Mouse (Mus musculus) hindbrain, embryonic 12.5 days (tissue): ENCODE results near the gene Dlgap4. TPM values are rescaled to one million over a fixed set of nuclear protein-coding genes. Genes with fewer than 3 reads are reported as not detected.

Source experiments
- ATAC-seq: fragments of 200-750 bp; cut with Nextera tagmentation; 2 replicates; pipeline ENCODE4 v1.8.0; 2017; ENCODE audit warnings: moderate TSS enrichment; ENCODE audit not compliant: low FRiP score
- H3K27ac ChIP-seq: fragments of 300-500 bp; sonication (generic); 2 replicates; pipeline ENCODE4 v1.5.1; 2016; ENCODE audit warnings: mild to moderate bottlenecking
- H3K27me3 ChIP-seq: fragments of 300-500 bp; sonication (generic); 2 replicates; pipeline ENCODE4 v1.6.1; 2016; ENCODE audit warnings: mild to moderate bottlenecking
- H3K36me3 ChIP-seq: fragments of 300-500 bp; sonication (generic); 2 replicates; pipeline ENCODE4 v1.6.1; 2016; ENCODE audit warnings: mild to moderate bottlenecking
- H3K4me1 ChIP-seq: fragments of 300-500 bp; sonication (generic); 2 replicates; pipeline ENCODE4 v1.6.1; 2016
- H3K4me2 ChIP-seq: fragments of 300-500 bp; sonication (generic); replicated peaks from 2 replicates; pipeline ENCODE4 v1.6.1; 2016; ENCODE audit warnings: mild to moderate bottlenecking
- H3K4me3 ChIP-seq: fragments of 300-500 bp; sonication (generic); 2 replicates; pipeline ENCODE4 v1.5.1; 2016; ENCODE audit warnings: mild to moderate bottlenecking
- H3K9ac ChIP-seq: fragments of 300-500 bp; sonication (generic); 2 replicates; pipeline ENCODE4 v1.6.1; 2016; ENCODE audit warnings: mild to moderate bottlenecking, moderate library complexity
- H3K9me3 ChIP-seq: fragments of 300-500 bp; sonication (generic); replicated peaks from 2 replicates; pipeline ENCODE4 v1.6.1; 2016; ENCODE audit warnings: mild to moderate bottlenecking
- WGBS: fragments of 180-500 bp; shearing (Covaris S2); methylation state at CpG from one replicate; pipeline ENCODE4 v1.1.7; 2016; 5-methylcytosine and 5-hydroxymethylcytosine counted together
- polyA plus RNA-seq: library from polyadenylated mRNA; unstranded; fragments of >200 nt; fragmentation: Nextera tagmentation; extraction: Ambion mirVana; gene quantifications from 2 replicates; pipeline ENCODE4 v1.2.1, GENCODE M21; 2016

Dlgap4 gene
- polyA plus RNA-seq, 1 experiment from 2014 or later: 202 TPM

DNA sequence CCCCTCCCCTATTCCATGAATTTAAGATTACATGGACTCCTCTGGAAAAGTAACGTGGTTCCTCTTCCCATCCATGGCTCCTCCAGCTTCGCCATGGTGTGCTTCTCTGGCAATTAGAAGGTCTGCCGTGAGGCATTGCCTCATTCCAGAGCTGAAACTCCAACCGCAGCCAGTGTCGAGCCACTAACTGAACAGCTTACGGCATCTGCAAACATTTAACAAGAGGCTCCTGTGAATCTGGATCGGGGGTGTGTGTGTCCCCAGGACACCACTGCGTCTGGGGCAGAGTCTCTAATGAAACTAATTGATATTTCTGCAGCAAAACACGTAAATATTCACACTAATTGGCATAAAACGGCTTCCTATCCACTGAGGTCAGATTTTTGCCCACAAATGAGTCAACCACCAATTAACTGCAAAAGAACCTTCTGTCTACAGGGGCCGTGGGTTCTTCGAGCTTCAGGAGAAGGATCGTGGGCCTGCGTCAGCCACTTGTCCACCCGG is 18.5 kb upstream of the Dlgap4 start:
- 72% methylated on average over 15 of the region's 15 CpGs for WGBS
- no peaks in the 10 kb centered on the region for H3K4me1 ChIP-seq

DNA sequence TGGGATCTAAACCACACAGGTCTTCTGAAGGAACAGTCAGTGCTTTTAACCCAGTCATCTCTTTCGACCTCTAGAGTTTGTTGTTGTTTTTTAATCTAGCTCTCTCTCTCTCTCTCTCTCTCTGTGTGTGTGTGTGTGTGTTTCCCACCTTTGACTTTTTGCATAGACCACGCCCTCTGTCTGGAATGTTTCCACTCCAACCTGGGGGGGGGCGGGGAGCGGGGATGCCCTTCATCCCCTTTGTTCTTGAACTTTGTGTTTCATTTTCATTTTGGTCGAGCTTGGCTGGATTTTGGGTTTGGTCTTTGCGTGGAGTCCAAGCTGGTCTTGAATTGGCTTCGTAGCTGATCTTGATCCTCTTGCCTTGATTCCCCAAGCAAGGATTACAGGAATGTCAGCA is 10.9 kb upstream of the Dlgap4 start:
- no peak for ATAC-seq

More for the DNA sequence above, 18.5 kb upstream of the Dlgap4 start:
- H3K9me3 ChIP-seq: 0 out of 2 replicates have a peak, but pooled peaks cover under 1% of the 10 kb centered on the region
- H3K4me3 ChIP-seq: no peak overlapping the region
- H3K36me3 ChIP-seq: no peaks in the 10 kb centered on the region
- no peak for ATAC-seq
- H3K9ac ChIP-seq: no peak overlapping the region
- H3K4me2 ChIP-seq: no peak overlapping the region
- no peaks in the 10 kb centered on the region for H3K27me3 ChIP-seq
- no peak overlapping the region for H3K27ac ChIP-seq

DNA sequence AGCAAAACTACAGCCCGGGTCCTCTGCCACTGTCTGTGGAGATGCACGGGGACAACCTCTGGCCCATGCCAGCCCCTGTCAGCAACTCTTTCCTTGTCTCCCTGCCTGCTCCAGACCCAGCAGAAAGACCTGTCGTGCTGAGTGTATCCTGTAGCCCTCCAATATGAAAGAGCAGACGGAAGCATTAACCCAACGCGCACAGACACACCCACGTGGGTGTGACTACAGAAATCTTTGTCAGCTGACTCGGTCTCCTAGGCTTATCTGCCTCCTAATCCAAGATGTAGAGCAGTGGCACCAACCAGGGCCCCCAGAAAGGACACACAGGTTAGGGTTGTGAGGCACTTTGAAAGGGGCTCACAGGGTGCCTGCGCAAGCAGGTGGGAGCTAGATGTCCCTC is 9.8 kb upstream of the Dlgap4 start:
- no peaks in the 10 kb centered on the region for H3K9me3 ChIP-seq
- 84% methylated on average over 9 of the region's 9 CpGs for WGBS
- H3K4me2 ChIP-seq: no peak overlapping the region
- H3K9ac ChIP-seq: no peak overlapping the region
- no peak overlapping the region for H3K27ac ChIP-seq
- H3K4me3 ChIP-seq: no peak overlapping the region
- H3K36me3 ChIP-seq: no peaks in the 10 kb centered on the region
- H3K4me1 ChIP-seq: no peaks in the 10 kb centered on the region
- no peaks in the 10 kb centered on the region for H3K27me3 ChIP-seq
- no peak for ATAC-seq

More for the DNA sequence above, 10.9 kb upstream of the Dlgap4 start:
- no peak overlapping the region for H3K4me2 ChIP-seq
- no peak overlapping the region for H3K4me3 ChIP-seq
- no peaks in the 10 kb centered on the region for H3K27me3 ChIP-seq
- no peaks in the 10 kb centered on the region for H3K9me3 ChIP-seq
- 82% methylated on average over 7 of the region's 7 CpGs for WGBS
- H3K4me1 ChIP-seq: no peaks in the 10 kb centered on the region
- H3K27ac ChIP-seq: no peak overlapping the region
- H3K9ac ChIP-seq: no peak overlapping the region
- H3K36me3 ChIP-seq: no peaks in the 10 kb centered on the region

DNA sequence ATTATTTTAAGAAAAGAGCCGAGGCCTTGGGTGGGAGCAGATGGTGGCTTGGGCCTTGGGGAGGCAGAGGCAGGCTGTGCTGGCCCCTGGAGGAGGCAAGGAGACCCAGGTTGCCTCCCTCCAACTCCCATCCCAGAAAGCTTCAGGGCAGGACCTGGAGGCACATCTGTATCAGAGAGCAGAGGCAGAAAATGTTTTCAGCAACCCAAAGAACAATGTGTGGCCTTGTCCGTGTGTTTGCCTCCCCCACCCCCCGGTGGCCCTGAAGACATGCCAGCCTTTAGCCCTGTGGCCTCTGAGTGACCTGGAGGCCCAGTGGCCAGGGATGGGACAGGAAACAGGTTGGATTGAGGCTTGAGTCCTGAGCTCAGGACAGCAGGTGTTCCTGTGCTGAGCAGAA is 8.4 kb upstream of the Dlgap4 start:
- Histone ChIP-seq H3K9ac (no peak overlapping the region), H3K4me1 (no peaks in the 10 kb centered on the region), H3K4me2 (no peak overlapping the region), H3K27ac (no peak overlapping the region), H3K4me3 (no peak overlapping the region), H3K9me3 (no peaks in the 10 kb centered on the region), H3K27me3 (peaks cover 3% of the 10 kb centered on the region), H3K36me3 (no peaks in the 10 kb centered on the region)
- 57% methylated on average over 3 of the region's 3 CpGs for WGBS
- ATAC-seq: no peak

DNA sequence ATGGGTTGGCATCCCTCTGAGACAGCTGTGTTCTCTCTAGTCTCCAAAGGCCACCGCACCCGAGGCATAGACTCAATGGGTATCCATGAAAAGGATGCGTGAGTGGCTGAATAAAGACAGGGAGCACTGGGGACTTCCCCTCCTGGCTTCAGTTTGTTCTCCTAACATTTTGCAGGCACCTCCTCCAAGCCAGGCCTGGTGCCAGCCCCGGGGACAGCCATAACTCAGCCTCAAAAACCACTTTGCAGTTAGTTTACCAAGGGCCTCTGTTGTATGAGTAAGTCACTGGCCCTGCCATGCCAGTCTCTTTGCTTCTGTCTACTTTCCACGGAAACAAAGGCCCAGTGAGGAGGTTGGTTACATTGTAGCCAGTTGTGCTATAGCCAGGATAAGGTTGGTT is 7.5 kb upstream of the Dlgap4 start:
- Histone ChIP-seq H3K4me1 (no peaks in the 10 kb centered on the region), H3K4me2 (no peak overlapping the region), H3K36me3 (no peaks in the 10 kb centered on the region), H3K9me3 (no peaks in the 10 kb centered on the region), H3K4me3 (no peak overlapping the region), H3K9ac (no peak overlapping the region), H3K27ac (no peak overlapping the region), H3K27me3 (peaks cover 9% of the 10 kb centered on the region)
- 83% methylated on average over 5 of the region's 5 CpGs for WGBS
- ATAC-seq: no peak

DNA sequence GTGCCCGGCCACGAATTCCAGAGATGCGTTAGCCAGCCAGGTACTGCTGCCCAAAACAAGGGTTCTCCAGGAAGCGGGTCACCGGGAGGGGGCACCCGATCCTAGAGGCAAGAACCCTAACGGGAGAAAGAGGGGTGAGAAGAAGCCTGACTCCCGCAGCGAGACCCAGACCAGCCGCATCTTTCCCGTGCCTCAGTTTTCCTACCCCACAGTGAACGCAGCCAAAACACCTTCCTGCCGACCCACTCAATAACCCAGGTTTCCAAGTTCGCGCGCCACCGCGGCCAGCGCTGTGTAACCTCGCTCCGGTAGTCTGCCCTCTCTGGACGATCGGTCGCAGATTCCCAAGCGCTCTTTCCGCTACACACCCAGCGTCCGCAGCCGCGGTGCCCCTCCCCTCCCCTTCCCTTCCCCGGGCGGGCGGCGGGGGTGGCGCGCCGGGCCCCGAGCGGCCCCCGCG is 394 bp upstream of the Dlgap4 start:
- WGBS: under 1% methylated on average over 31 of the region's 41 CpGs
- H3K27me3 ChIP-seq: peaks cover 67% of the 10 kb centered on the region
- peak; percentile 51; the same call in 1 of the 2 replicates for ATAC-seq

DNA sequence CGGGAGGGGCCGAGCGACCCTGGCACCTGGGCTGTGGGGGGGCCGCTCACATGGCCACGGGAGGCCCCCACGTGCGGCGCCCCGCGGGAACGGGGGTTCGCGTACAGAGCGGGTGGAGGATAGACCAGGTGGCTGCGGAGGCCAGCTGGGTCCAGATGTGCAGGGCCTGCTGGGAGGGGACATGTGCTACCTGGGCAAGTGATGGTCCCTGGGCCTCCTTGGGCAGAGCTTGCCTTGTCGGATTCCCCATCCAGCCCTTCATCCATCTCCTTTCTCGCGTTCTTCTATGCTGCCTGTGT is 702 bp downstream of the Dlgap4 start:
- Histone ChIP-seq H3K36me3 (no peaks in the 10 kb centered on the region), H3K4me2 (peak overlapping the region; percentile 98), H3K9ac (peak overlapping the region; percentile 85), H3K9me3 (no peaks in the 10 kb centered on the region), H3K4me3 (peak overlapping the region; percentile 77), H3K4me1 (peaks cover 30% of the 10 kb centered on the region), H3K27me3 (peaks cover 67% of the 10 kb centered on the region), H3K27ac (peak overlapping the region; percentile 70; the same call in 1 of the 2 replicates)
- WGBS: 2% methylated on average over 18 of the region's 18 CpGs
- ATAC-seq: peak; percentile 66

More for the DNA sequence above, 394 bp upstream of the Dlgap4 start:
- no peaks in the 10 kb centered on the region for H3K36me3 ChIP-seq
- H3K9me3 ChIP-seq: no peaks in the 10 kb centered on the region
- peaks cover 30% of the 10 kb centered on the region for H3K4me1 ChIP-seq
- H3K4me3 ChIP-seq: peak overlapping the region; percentile 77
- no peak overlapping the region; the same call in 1 of the 2 replicates for H3K27ac ChIP-seq
- H3K9ac ChIP-seq: peak overlapping the region; percentile 85
- peak overlapping the region; percentile 98 for H3K4me2 ChIP-seq

DNA sequence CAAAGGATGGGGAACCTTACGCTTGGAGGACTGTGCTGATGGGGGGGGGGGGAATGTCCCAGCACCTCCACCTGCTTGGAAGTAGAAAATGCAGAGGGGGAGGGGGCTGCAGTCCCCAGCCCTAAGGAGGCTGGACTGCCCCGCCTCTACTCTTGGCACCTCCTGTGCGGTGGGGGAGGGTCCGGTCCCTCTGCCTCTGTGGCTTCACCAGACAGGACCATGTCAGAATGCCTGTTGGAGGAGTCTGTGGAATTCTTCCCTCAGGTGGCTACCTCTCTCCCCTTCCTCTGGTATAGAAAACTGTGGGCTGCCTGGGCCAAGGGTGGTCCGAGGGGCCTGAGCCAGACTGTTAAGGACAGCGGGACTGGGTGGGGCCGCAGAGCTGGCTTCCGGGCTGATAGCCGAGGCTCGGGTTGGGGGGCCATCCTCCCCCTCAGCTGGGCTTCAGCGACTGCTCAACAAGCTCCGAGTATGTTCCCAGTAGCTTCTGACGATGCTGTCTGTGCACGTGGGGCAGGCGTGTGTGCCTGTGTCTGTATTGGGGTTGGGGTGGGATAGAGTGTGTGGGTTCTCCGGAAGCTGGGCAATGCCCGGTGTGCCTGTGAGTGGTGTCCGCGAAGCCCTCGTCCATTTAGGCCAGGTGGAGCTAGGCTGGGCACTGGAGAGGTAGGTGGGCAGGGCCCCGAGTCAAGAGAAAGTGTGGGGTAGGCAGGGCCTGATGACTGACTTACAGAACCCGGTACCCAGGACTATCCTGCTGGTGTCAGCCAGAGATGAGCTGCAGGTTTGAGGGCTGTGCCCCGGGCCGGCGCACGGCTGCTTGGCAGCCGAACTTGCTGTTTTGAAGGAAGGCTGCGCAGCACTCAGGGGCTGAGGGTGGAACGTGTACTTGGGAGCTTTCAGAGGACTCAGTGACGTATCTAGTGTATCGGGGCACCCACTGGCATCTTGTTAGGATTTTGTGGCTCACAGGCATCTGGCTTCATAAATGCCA is 1.5 kb downstream of the Dlgap4 start:
- Histone ChIP-seq H3K9me3 (no peaks in the 10 kb centered on the region), H3K4me2 (peak overlapping the region; percentile 98), H3K27ac (no peak overlapping the region), H3K4me3 (peak overlapping the region; percentile 77), H3K9ac (peak overlapping the region; percentile 85), H3K4me1 (peaks cover 30% of the 10 kb centered on the region), H3K27me3 (peaks cover 71% of the 10 kb centered on the region), H3K36me3 (no peaks in the 10 kb centered on the region)
- ATAC-seq: peak; percentile 27; the same call in 1 of the 2 replicates
- 9% methylated on average over 31 of the region's 31 CpGs for WGBS

DNA sequence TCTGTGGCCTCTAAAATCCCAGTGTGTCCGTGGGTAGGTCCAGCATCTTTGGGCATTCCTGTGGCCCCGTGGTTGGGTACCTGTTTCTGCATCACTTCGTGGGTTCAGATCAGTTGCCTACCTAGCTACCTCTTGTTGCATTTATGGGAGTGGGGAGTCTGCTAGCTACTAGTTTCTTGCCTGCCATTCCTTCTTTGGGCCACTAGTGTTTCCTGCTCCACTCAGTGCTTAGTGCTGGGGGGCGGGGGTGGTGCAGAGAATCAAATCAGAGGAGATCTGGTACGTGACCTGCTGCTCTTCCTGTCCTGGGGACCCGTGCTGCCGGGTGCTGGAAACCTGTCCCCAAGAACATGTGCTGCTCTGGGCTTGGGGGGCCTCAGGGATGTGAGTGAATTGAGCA is 3.0 kb downstream of the Dlgap4 start:
- Histone ChIP-seq H3K9ac (no peak overlapping the region), H3K36me3 (no peaks in the 10 kb centered on the region), H3K4me1 (peaks cover 32% of the 10 kb centered on the region), H3K4me2 (no peak overlapping the region), H3K4me3 (no peak overlapping the region), H3K27me3 (peaks cover 57% of the 10 kb centered on the region), H3K9me3 (no peaks in the 10 kb centered on the region), H3K27ac (no peak overlapping the region)
- WGBS: 66% methylated on average over 7 of the region's 7 CpGs
- no peak for ATAC-seq

DNA sequence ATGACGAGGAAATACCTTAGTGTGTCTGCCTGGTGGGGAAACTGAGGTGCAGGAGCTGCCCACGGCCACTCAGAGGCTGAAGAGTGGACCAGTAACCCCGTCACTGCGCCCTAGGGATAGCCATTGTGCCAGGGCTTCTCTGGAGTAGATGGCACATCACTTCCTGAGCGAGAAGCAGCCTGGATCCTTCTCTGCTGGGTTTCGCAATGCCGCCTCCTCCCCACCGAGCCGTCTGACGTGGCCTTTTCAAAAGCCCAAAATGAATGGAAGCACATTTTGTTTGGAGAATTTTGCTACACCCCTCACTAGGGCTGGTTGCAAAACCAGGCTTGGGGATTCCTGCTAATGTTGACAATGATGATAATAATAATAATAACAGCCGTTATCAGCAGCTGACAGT is 4.0 kb downstream of the Dlgap4 start:
- Histone ChIP-seq H3K27me3 (peaks cover 50% of the 10 kb centered on the region), H3K36me3 (no peaks in the 10 kb centered on the region)
- ATAC-seq: no peak

DNA sequence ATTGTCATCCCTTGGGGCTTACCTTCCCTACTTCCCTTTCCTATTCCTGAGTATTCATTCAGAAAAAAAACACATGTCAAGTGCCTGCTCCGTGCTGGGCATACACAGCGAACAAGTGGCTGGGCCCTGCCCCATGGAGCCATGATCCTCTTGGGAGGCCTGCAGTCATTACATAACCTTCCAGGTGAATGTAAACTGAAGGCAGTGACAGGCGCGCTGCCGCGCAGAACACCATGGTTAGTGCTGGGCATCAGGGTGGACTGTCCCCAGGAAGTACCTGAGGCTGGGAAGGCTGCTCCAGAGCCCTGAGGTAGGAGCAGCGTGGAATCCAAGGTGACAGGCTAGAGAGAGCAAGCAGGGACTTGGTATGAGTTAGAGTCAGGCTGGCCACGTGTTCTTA is 7.4 kb downstream of the Dlgap4 start:
- H3K36me3 ChIP-seq: no peaks in the 10 kb centered on the region
- H3K27ac ChIP-seq: no peak overlapping the region
- H3K4me2 ChIP-seq: no peak overlapping the region
- H3K4me3 ChIP-seq: no peak overlapping the region
- no peak for ATAC-seq
- WGBS: 81% methylated on average over 8 of the region's 8 CpGs
- no peak overlapping the region for H3K9ac ChIP-seq
- peaks cover 23% of the 10 kb centered on the region for H3K27me3 ChIP-seq
- no peaks in the 10 kb centered on the region for H3K9me3 ChIP-seq
- peaks cover 13% of the 10 kb centered on the region; the same call in 1 of the 2 replicates for H3K4me1 ChIP-seq

More for the DNA sequence above, 4.0 kb downstream of the Dlgap4 start:
- H3K9me3 ChIP-seq: no peaks in the 10 kb centered on the region
- no peak overlapping the region for H3K9ac ChIP-seq
- no peak overlapping the region for H3K4me2 ChIP-seq
- 22% methylated on average over 11 of the region's 11 CpGs for WGBS
- no peak overlapping the region for H3K4me3 ChIP-seq
- H3K4me1 ChIP-seq: peaks cover 33% of the 10 kb centered on the region
- no peak overlapping the region for H3K27ac ChIP-seq

DNA sequence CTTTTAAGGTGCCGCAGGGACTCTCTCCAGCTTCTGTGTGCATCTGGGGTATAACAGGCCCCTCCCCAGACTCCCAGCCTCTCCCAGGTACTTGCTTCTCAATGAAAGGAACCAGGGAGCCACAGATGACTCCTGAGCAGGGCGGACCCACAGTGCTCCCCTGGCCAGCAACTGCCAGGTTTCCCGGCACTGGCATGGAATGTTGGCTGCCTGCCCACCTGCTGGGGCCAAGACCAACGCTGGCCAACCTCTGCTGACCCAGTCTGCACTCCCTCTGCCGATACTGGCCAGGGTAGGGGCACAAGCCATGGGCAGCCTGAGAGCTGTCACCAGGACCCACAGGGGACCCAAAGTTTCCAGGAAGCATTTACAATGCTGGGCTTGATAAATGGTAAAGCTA is 7.9 kb downstream of the Dlgap4 start:
- ATAC-seq: no peak
- H3K4me3 ChIP-seq: no peak overlapping the region
- H3K9ac ChIP-seq: no peak overlapping the region
- H3K4me2 ChIP-seq: no peak overlapping the region
- peaks cover 17% of the 10 kb centered on the region for H3K27me3 ChIP-seq
- WGBS: 53% methylated on average over 5 of the region's 5 CpGs
- H3K27ac ChIP-seq: no peak overlapping the region
- H3K36me3 ChIP-seq: no peaks in the 10 kb centered on the region
- H3K9me3 ChIP-seq: no peaks in the 10 kb centered on the region
- peaks cover 13% of the 10 kb centered on the region; the same call in 1 of the 2 replicates for H3K4me1 ChIP-seq
